Mouse (Mus musculus) kidney, postnatal 10 days (tissue): ENCODE results near the gene Cda.
A peak's percentile ranks its signal among the peaks of the same experiment; 100 is the strongest.

Experiments used
- DNase-seq: peaks from one replicate; pipeline ENCODE4 v3.0.0; 2021; ENCODE audit warnings: mixed read lengths

Cda gene

GRCm38 (mm10) chr4:138367641-138368497, at the start of gene Cda:
Cda (minus strand) TSS chr4:138367992.
- DNase-seq: peak; percentile 95

- DNase-seq: no peak
These were observed 48.6 kb upstream of the Cda start for GRCm38 (mm10) chr4:138416414-138416813.

GRCm38 (mm10) chr4:138415991-138416390, 48.2 kb upstream of the Cda start:
- no peak for DNase-seq

GRCm38 (mm10) chr4:138414725-138415124, 46.9 kb upstream of the Cda start:
- peak; percentile 63 for DNase-seq

- no peak for DNase-seq
These were observed 43.8 kb upstream of the Cda start for GRCm38 (mm10) chr4:138411504-138412121.

GRCm38 (mm10) chr4:138411011-138411410, 43.2 kb upstream of the Cda start:
- DNase-seq: no peak

- DNase-seq: peak; percentile 34
These were observed 39.8 kb upstream of the Cda start for GRCm38 (mm10) chr4:138407479-138408194.

- DNase-seq: peak; percentile 64
These were observed 37.0 kb upstream of the Cda start for GRCm38 (mm10) chr4:138404806-138405205.

GRCm38 (mm10) chr4:138396711-138397110, 28.9 kb upstream of the Cda start:
- DNase-seq: no peak

- peak; percentile 72 for DNase-seq
These were observed 28.3 kb upstream of the Cda start, which contains the start of gene Fam43b for GRCm38 (mm10) chr4:138395971-138396645. Fam43b (minus strand) TSS chr4:138396528.

- peak; percentile 31 for DNase-seq
These were observed 27.5 kb upstream of the Cda start for GRCm38 (mm10) chr4:138395087-138395970.

GRCm38 (mm10) chr4:138393703-138394102, 25.9 kb upstream of the Cda start:
- no peak for DNase-seq

- DNase-seq: no peak
These were observed 16.0 kb upstream of the Cda start for GRCm38 (mm10) chr4:138383789-138384188.

GRCm38 (mm10) chr4:138382462-138382861, 14.7 kb upstream of the Cda start:
- DNase-seq: no peak

GRCm38 (mm10) chr4:138380132-138380689, 12.4 kb upstream of the Cda start:
- no peak for DNase-seq

- DNase-seq: peak; percentile 86
These were observed 11.5 kb upstream of the Cda start for GRCm38 (mm10) chr4:138379091-138379840.

GRCm38 (mm10) chr4:138377526-138377925, 9.7 kb upstream of the Cda start:
- peak; percentile 77 for DNase-seq

- DNase-seq: no peak
These were observed 7.3 kb upstream of the Cda start for GRCm38 (mm10) chr4:138375117-138375516.

GRCm38 (mm10) chr4:138370996-138371516, 3.3 kb upstream of the Cda start:
- DNase-seq: no peak

GRCm38 (mm10) chr4:138368498-138369260, 887 bp upstream of the Cda start:
- DNase-seq: peak; percentile 23
